8 mouse cellular contexts compared by ENCODE assay signal in the genomic region with DNA sequence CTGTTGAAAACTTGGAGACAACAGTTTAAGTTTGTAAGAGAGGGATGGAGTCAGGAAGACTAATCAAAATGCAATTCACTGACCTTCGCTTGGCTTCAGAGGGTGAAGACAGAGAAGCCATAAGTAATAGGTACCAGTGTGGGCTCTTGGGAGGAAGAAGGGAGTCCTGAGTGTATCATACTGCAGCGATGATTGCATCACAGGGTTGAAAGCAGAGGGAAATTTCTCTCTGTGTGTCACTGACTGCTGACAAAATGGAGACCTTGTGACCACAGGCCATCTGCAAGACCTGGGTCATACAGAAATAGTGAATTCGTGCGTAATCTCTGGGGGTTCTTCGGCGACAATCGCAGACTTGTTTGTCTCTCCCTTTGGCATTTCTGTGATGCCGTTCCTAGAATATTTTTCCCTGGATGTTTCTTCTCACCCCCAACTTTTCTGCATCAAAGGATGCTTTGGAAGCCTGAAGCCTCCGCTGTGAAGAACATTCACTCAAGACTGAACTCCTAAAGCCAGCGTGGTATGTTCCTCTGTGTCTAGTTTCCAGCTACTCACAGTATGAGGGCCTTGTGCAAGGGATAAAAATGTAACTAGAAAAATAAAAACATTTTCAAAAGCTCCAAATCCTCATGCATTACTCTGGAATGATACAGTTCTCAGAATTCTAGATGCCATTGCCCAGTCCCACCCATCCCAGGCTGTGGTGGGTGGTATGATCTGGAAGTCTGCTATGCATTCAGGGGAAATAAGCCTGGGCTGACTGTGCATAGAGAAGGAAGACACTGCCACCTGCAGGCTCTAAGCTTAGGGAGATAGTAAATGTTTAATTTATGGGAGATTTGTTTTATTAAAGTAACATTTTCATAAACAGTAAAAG.
DNase-seq lines count a peak whose midpoint lies in the region; TF ChIP-seq lines count a peak whose summit lies in the region.

No protein-coding gene starts in this region.

- TF ChIP-seq POLR2A in bone marrow macrophage, adult 2 months (IDR thresholded peaks at IDR 0.05; ENCODE audit: borderline replicate concordance, low read depth, low read length), result no peak
- TF ChIP-seq POLR2A in embryonic fibroblast, embryonic 13.5 days (IDR thresholded peaks at IDR 0.05; ENCODE audit: low read depth, low read length), result no peak

- H3K27ac ChIP-seq in bone marrow macrophage, adult 2 months (ENCODE audit: insufficient read depth, low read depth, low read length), result no peak overlapping the region
- 0 out of 2 replicates have a peak overlapping the region, but pooled peaks have one; percentile 20 for H3K27ac ChIP-seq in embryonic fibroblast, embryonic 13.5 days (ENCODE audit: insufficient read depth, low read length)

- peaks cover 5% of the 10 kb centered on the region for H3K4me1 ChIP-seq in bone marrow macrophage, adult 2 months (ENCODE audit: control insufficient read depth, insufficient read depth, low read length)
- H3K4me1 ChIP-seq in embryonic fibroblast, embryonic 13.5 days (ENCODE audit: control insufficient read depth, insufficient read depth, low read length), result peaks cover 3% of the 10 kb centered on the region; the same call in 1 of the 2 replicates

- peak; percentile 48; the same call in 1 of the 2 replicates for TF ChIP-seq CTCF in bone marrow macrophage, adult 2 months (IDR thresholded peaks at IDR 0.05; ENCODE audit: low read depth, low read length)
- peak; percentile 26; the same call in 1 of the 2 replicates for TF ChIP-seq CTCF in embryonic fibroblast, embryonic 13.5 days (IDR thresholded peaks at IDR 0.05; ENCODE audit: borderline replicate concordance, insufficient read depth, low read length)

- H3K4me3 ChIP-seq in bone marrow macrophage, adult 2 months (ENCODE audit: insufficient read depth, low read length), result no peak overlapping the region
- H3K4me3 ChIP-seq in embryonic fibroblast, embryonic 13.5 days (ENCODE audit: insufficient read depth, low read length), result no peak overlapping the region

- DNase-seq in adrenal gland, adult (ENCODE audit: inconsistent age in 2 of 2, low spot score in 1 of 2), result peak; percentile 25 to 80
- no peak for DNase-seq in adrenal gland, postnatal 4 days (ENCODE audit: low spot score in 2 of 2)
- peak; percentile 75 for DNase-seq in heart, postnatal 4 days
- peak; percentile 63 for DNase-seq in layer of hippocampus, adult 9-10 months (ENCODE audit: low spot score)
- peak; percentile 58 for DNase-seq in lung, postnatal 25 days (ENCODE audit: low spot score)
- peak; percentile 50 for DNase-seq in right cerebral cortex, postnatal 25 days

Comparison
In these comparisons a context has a peak if more than half of its experiments do, and no peak if none do; other contexts are left out.
1. DNase-seq: peak in adrenal gland, adult (2 of 2), heart, postnatal 4 days (single experiment), layer of hippocampus, adult 9-10 months (single experiment), lung, postnatal 25 days (single experiment) and right cerebral cortex, postnatal 25 days (single experiment); none in adrenal gland, postnatal 4 days (0 of 2).